Mouse (Mus musculus) MEL (cell line): ENCODE data around the gene Fam50a. TPM values are rescaled to one million over a fixed set of nuclear protein-coding genes. Genes with fewer than 3 reads are reported as not detected.

Experiments used
- GABPA ChIP-seq: IDR thresholded peaks from 2 replicates; pipeline ENCODE4 v1.6.1; 2012; ENCODE audit warnings: low read depth, mild to moderate bottlenecking, inconsistent platforms, low read length, improper control_type of control experiment, moderate library complexity
- NRF1 ChIP-seq: IDR thresholded peaks from 2 replicates; pipeline ENCODE4 v1.6.1; 2014; ENCODE audit warnings: low read depth, mild to moderate bottlenecking, inconsistent platforms, low read length, improper control_type of control experiment, moderate library complexity; ENCODE audit not compliant: poor library complexity, insufficient read depth, severe bottlenecking
- ZNF384 ChIP-seq: IDR thresholded peaks from 2 replicates; pipeline ENCODE4 v1.6.1; 2012; ENCODE audit warnings: low read depth, mild to moderate bottlenecking, inconsistent platforms, low read length, improper control_type of control experiment
- polyA plus RNA-seq, 2 experiments: library from polyadenylated mRNA; stranded (reverse) in 1 of 2; unstranded in 1 of 2; fragments of >175 nt in 1 of 2; fragments of >200 nt in 1 of 2; gene quantifications; 2 replicates each; pipeline versions ENCODE4 v1.2.1 to v1.2.4; 2012; ENCODE audit warnings: low replicate concordance in 2 of 2, low read depth in 1 of 2; ENCODE audit not compliant: insufficient read length in 2 of 2, insufficient read depth in 1 of 2, missing spikeins in 1 of 2
- total RNA-seq: library from RNA; depleted of rRNA; stranded (reverse); fragments of 300-350 nt; gene quantifications from 2 replicates; pipeline ENCODE4 v1.2.3, GENCODE M21; 2012; rRNA removed

Fam50a gene
- total and polyA plus RNA-seq, 3 experiments: 46.3 to 107 (median 64.8) TPM

DNA sequence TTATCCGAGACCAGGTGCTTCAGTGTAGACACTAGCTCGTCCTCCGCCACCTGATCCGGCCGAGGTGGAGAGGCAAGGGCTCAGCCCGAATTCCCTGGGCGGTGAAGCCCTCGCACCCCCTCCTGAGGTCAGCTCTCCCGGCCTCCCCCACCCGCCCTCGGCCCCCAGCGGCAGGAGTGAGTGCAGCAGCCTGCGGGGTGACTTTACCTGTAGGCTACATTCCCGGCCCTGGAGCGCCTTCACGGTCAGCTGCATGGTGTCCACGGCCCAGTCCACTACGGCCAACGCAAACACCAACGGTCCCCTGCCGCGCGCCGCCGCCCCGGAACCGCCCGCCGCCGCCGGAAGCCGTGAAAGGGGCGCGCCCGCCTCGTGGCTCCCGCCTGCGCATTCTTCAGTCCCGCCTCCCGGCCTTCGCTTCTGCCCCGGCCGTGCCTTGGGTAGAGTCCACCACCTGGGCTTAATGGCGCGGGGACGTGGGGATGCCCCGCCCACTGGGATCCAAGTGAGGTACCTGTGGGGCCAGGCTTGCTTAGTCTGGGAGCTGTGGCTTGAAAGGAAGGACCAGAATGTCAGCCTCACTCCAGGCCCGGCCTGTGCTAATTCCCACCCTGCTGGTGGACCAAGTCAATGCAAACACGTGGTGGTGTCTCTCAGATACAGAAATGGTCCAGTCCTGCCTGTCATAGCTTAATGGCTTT, 55.5 kb downstream of the Fam50a start (continued):
- peak; percentile 64 for TF ChIP-seq NRF1
- no peak for TF ChIP-seq ZNF384
- TF ChIP-seq GABPA: no peak
- TF ChIP-seq, all 39 proteins: peak for 12

Other genes with a start within 250 kb of the Fam50a start
- gene Opn1mw, start 185.6 kb upstream of the Fam50a start, total RNA-seq: not detected in 2 replicates
- gene Opn1mw, start 185.6 kb upstream of the Fam50a start, polyA plus RNA-seq: not detected
- 12.5 and 16.2 TPM in 2 replicates for gene Mecp2, start 177.7 kb upstream of the Fam50a start, total RNA-seq
- 10 to 100 TPM in 1 of 2 experiments, not detected in 1; 20.7 TPM for gene Mecp2, start 177.7 kb upstream of the Fam50a start, polyA plus RNA-seq
- not detected in 2 replicates for gene Tex28, start 145.2 kb upstream of the Fam50a start, total RNA-seq
- gene Tex28, start 145.2 kb upstream of the Fam50a start, polyA plus RNA-seq: not detected
- gene Tktl1, start 135.8 kb upstream of the Fam50a start, total RNA-seq: not detected in 2 replicates
- under 1 TPM in 1 of 2 experiments, not detected in 1; 0.04 TPM for gene Tktl1, start 135.8 kb upstream of the Fam50a start, polyA plus RNA-seq
- 111 and 155 TPM in 2 replicates for gene Flna, start 63.2 kb upstream of the Fam50a start, total RNA-seq
- 100 to 1,000 TPM; 147 to 233 TPM for gene Flna, start 63.2 kb upstream of the Fam50a start, polyA plus RNA-seq
- gene Emd, start 58.3 kb upstream of the Fam50a start, total RNA-seq: 52.2 and 55.5 TPM in 2 replicates
- gene Emd, start 58.3 kb upstream of the Fam50a start, polyA plus RNA-seq: 100 to 1,000 TPM; 130 to 157 TPM
- 3,229 and 3,230 TPM in 2 replicates for gene Rpl10, start 42.2 kb upstream of the Fam50a start, total RNA-seq
- gene Rpl10, start 42.2 kb upstream of the Fam50a start, polyA plus RNA-seq: 100 to 1,000 TPM in 1 of 2 experiments, not detected in 1; 232 TPM
- gene Taz, start 31.1 kb upstream of the Fam50a start, total RNA-seq: 26.1 and 28.0 TPM in 2 replicates
- gene Taz, start 31.1 kb upstream of the Fam50a start, polyA plus RNA-seq: 10 to 100 TPM in 1 of 2 experiments, not detected in 1; 34.1 TPM
- 5.0 and 5.6 TPM in 2 replicates for gene Dnase1l1, start 30.7 kb upstream of the Fam50a start, total RNA-seq
- gene Dnase1l1, start 30.7 kb upstream of the Fam50a start, polyA plus RNA-seq: 1 to 10 TPM in 1 of 2 experiments, not detected in 1; 9.5 TPM
- 31.7 and 41.6 TPM in 2 replicates for gene Atp6ap1, start 15.9 kb upstream of the Fam50a start, total RNA-seq
- 100 to 1,000 TPM in 1 of 2 experiments, 10 to 100 TPM in 1; 75.5 to 355 TPM for gene Atp6ap1, start 15.9 kb upstream of the Fam50a start, polyA plus RNA-seq
- gene Gdi1, start 8.0 kb upstream of the Fam50a start, total RNA-seq: 5.2 and 6.4 TPM in 2 replicates
- gene Gdi1, start 8.0 kb upstream of the Fam50a start, polyA plus RNA-seq: 10 to 100 TPM in 1 of 2 experiments, not detected in 1; 24.5 TPM
- gene Plxna3, start 16.0 kb downstream of the Fam50a start, total RNA-seq: 7.3 and 8.3 TPM in 2 replicates
- 10 to 100 TPM in 1 of 2 experiments, not detected in 1; 13.7 TPM for gene Plxna3, start 16.0 kb downstream of the Fam50a start, polyA plus RNA-seq
- gene Lage3, start 40.6 kb downstream of the Fam50a start, total RNA-seq: 52.7 and 61.7 TPM in 2 replicates
- 10 to 100 TPM in 1 of 2 experiments, not detected in 1; 88.1 TPM for gene Lage3, start 40.6 kb downstream of the Fam50a start, polyA plus RNA-seq
- 23.4 and 24.0 TPM in 2 replicates for gene Ubl4a, start 60.2 kb downstream of the Fam50a start, total RNA-seq
- gene Ubl4a, start 60.2 kb downstream of the Fam50a start, polyA plus RNA-seq: 10 to 100 TPM in 1 of 2 experiments, not detected in 1; 82.4 TPM
- 13.7 and 19.4 TPM in 2 replicates for gene Slc10a3, start 60.3 kb downstream of the Fam50a start, total RNA-seq
- gene Slc10a3, start 60.3 kb downstream of the Fam50a start, polyA plus RNA-seq: 10 to 100 TPM in 1 of 2 experiments, not detected in 1; 16.0 TPM
- gene Fam3a, start 80.2 kb downstream of the Fam50a start, total RNA-seq: 4.8 and 6.4 TPM in 2 replicates
- 10 to 100 TPM in 1 of 2 experiments, not detected in 1; 14.6 TPM for gene Fam3a, start 80.2 kb downstream of the Fam50a start, polyA plus RNA-seq
- 26.6 and 29.1 TPM in 2 replicates for gene Ikbkg, start 80.3 kb downstream of the Fam50a start, total RNA-seq
- gene Ikbkg, start 80.3 kb downstream of the Fam50a start, polyA plus RNA-seq: 10 to 100 TPM in 1 of 2 experiments, not detected in 1; 21.7 TPM
- gene G6pdx, start 116.2 kb downstream of the Fam50a start, total RNA-seq: 27.9 and 37.0 TPM in 2 replicates
- gene G6pdx, start 116.2 kb downstream of the Fam50a start, polyA plus RNA-seq: 10 to 100 TPM in 1 of 2 experiments, not detected in 1; 54.1 TPM
- not detected in 2 replicates for gene Gm6880, start 168.4 kb downstream of the Fam50a start, total RNA-seq
- not detected for gene Gm6880, start 168.4 kb downstream of the Fam50a start, polyA plus RNA-seq